Mouse (Mus musculus): ENCODE measurements at regions not wholly inside any gene's neighbourhood (a gene's known extent, or its start where the extent isn't known, plus 50 kb on each side); places are given as distances from the start of the nearest gene placed in this dataset.

DNA sequence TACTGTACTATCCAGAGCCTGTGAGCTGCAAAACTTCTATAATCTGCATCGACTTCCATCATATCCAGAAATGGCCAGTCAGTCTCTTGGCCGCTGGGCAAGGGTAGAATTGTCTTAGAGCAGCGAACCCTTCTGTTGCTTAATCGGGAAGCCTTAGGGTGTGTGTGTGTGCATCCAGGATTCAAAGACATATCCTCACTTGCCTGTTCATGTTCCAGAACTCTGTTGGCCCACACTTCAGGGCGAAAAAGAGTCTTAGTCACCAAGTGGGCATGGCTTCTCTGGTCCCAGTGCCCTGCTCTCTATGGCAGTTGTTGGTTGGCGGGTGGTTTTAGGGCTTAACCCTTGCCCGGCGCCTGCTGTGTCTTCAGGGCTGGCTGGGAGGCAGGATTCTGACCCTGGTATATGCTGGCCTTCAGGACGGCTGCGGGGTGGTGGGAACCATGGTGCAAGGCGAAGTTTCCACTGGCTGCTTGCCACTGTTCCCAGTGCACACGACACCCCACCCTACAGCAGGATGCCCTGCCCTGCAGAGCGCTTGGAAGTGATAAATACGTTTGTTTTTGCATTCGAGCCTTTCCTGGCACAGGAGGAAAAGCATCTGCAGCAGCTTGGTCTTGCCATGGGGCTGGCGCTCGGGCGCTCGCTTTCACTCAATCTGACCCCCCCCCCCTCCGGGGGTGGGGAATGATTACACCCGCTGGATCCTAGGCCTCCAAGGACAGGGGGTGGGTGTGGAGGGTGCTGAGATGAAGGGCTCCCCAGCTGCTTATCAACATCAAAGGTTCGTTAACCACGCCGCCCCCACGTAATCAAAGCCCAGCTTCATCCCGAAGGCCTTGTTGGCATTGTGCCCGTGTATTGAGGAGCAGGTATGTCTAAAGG lies 54.9 kb upstream of the Itga6 start:
- DNase-seq = peak; percentile 69 to 82

- no peak for DNase-seq
These were observed 50.6 kb upstream of the Itga6 start for GRCm38 (mm10) chr2:71694758-71695310.
